Mouse (Mus musculus): ENCODE measurements around the gene Mtcl1.

Gene Mtcl1

DNA sequence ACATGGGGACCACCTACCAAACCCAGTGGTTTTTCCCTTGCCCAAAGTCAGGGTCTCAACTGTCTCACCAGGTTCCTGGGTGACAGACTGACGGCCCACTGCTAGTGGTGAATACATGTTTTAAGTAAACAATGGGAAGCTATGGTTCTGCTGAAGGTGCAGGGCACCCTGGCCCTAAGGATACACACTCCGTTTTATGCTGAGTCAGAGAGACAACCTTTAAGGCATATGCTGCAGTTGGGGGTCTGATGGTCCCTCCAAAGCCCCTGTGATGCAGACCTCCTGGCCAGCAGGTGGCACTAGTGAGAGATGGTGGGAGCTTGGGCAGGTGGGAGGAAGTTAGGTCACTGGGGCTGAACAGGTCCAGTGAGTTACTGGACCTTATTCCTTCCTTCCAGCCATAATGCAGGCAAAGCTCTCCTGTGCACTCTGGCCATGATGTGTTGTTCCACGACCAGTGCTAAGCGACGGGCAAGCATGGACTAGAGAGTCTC is 123.0 kb downstream of the Mtcl1 start:
- DNase-seq (ENCODE audit: low spot score in 2 of 2): no peak

DNA sequence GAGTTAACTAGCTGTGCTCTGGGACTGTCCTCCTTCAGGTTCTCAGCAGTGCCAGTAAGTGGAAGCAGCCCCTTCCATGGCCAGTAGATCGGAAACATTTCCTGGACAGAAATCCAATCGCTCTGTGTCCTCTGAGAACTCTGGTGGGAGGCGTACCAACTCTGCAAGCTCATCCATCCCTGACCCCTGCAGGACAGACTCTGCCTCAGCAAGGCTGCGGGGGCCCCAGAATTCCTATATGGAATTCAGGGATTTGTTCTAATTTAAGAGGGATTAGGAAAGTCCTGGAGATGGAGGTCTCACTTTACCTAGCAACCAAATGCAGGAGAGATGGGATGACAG is 123.4 kb downstream of the Mtcl1 start:
- no peak for DNase-seq (ENCODE audit: low spot score in 2 of 2)

DNA sequence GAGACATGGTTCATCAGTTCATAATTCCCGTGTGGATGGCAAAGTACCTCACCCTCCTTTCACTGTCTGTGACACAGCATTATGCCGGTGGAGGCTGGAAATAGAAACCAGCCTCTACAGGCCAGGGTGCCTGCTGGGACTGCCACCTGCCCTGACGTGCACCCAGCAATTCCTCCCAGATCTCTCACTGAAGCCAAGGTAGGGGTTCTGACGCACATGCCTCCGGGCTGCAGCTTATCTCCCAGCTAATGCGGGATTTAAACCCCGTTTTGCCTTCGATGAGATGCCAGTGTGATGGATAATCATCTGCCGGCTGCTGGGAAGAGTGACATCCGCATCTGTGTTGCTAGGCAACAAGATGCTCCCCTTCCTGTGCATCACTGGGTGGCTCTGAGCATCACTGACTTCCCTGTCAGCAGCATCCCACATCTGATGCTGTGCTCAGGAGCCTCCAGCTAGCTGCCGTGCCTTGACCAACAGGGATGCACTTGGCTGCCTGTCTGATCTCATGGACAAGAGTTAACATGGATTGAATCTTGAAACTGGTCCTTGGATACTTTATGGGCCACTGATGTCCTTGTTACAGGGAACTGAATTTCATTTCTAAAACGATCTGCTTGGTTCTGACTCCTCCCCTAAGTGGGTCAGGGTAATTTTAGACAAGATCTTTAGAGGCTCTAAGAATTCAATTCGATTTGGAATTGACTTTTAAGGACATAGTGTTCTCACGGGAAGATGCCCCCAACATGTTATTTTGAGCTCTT is 123.9 kb downstream of the Mtcl1 start:
- DNase-seq (ENCODE audit: low spot score in 2 of 2): no peak

DNA sequence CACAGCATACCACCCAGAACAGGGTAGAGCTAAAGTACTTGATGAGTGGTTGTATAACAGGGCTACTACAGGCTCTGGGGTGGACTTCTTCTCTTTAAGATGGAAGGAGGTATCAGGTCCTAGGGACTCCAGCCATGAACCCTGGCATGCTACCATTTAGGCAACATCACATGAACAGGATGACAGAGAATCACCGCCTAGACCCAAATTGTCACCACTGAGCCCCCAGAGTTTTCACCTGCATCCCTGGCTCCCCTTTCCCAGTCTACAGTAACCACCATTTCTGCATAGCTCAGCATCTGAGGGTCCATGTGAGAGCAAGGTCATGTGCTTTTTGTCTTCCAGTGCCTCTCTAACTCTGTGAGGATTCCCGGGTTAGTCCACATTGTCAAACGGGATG is 124.7 kb downstream of the Mtcl1 start:
- no peak for DNase-seq (ENCODE audit: low spot score in 2 of 2)

DNA sequence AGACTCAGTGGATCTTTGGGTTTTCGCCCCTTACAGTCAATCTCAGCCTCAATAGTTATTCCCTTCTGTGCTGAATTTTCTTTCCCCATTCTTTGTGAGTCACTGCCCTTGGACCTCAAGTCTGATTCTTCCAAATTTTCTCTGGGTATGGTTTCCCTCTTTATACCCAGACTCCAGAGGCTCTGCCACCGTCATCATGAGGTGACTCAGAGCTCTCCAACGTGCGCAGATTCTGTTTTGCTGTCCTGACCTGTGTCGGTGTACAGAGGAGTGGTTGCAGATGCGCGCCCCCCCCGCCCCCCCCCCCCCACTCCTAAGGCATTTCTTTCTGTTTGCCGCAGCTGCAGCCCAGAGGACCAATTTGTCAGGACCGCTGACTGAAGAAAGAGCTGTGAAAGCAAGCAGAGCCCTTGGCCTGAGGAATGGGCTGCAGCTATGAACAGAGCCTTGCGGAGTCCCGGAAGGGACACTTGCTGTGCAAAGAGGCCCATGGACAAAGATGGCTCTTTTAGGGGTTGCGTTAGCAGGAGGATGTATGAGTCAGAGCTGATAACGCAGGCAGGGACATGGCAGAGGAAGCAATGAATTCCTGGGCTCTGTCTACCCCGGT is 126.8 kb downstream of the Mtcl1 start:
- DNase-seq (ENCODE audit: low spot score in 2 of 2): no peak

DNA sequence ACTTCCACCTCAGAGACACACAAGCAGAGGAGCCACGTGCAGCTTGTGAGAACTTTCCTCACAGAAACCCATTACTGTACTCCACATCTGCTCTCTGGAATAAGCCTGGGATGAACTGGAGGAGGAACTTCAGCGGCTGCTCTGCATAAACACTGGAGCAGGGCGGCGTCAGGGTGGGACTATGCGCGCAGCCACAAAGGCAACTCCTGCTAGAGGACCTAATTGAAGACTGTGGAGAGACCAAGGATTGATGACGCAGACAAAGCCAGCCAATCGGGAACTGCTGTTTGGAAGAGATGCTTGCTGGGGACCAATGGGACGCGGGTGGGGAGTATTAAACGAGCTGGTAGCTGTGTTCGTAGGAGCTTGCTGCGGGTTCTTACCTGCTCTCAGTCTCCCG is 127.6 kb downstream of the Mtcl1 start:
- DNase-seq (ENCODE audit: low spot score in 2 of 2): no peak

DNA sequence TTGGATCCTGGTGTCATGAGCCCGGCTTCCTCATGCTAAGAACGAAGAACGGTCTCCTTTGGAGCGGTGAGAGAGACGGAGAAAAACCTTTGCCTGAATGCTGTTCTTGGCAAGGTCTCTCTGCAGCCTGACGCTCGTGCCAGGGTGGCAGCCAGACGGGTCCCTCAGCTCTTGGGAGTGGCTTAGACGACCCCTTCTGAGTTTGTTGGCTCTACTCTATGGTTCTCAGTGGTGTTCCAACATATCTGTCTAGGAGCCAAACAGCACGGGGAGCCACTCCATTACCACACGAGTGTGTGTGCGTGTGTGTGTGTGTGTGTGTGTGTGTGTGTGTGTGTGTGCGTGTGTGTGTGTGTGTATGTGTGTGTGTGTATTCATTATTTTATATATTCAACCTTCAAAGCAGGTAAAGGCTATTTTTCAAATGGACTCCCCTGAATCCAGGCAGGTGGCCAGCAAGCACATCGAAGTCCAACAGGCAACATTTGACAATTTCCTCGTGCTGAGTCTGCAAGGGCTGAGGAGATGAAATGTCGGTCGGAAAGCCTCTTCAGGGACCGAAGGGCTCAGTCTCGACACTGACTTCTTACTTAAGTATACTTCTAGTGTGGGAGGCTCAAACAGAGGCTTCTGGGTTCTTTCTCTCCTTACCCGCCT is 128.7 kb downstream of the Mtcl1 start:
- no peak for DNase-seq (ENCODE audit: low spot score in 2 of 2)

DNA sequence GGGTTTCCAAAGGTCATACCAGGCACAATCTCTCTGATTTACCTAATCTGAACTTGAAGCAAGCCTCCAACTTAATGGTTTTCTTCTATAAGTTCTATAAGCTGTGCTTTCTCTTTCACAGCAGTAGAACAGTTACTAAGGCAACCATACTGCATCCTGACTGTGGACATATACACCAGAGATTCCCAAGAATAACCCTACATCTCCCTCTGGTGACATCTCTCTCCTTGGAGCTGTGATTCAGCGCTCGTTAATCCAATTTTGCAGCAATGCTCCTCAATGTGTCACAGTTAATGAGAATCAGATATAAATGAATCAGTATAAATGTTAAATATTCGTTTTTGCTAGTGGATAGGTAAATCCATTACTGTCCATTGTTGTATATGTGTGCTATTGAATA is 131.5 kb downstream of the Mtcl1 start:
- no peak for DNase-seq (ENCODE audit: low spot score in 2 of 2)

DNA sequence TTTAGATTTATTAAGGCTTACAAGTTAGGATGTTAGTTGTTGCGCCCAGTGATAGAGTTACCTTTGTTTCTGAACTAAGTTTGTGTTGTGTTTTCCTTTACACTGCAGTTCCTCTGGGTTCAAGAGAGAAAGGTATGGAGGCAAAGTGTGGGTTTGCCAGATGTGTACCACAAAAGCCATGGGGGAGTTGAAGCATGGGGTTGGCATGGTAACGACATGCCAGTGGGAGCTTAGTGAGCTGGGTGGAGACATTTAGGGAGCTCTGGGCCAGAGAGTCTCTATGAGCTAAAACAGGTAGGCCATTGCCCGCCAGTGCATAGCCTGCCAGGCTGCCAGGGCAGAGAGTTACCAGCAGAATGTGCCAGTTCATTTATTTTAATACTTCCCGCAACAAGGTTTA is 132.0 kb downstream of the Mtcl1 start:
- no peak for DNase-seq (ENCODE audit: low spot score in 2 of 2)

DNA sequence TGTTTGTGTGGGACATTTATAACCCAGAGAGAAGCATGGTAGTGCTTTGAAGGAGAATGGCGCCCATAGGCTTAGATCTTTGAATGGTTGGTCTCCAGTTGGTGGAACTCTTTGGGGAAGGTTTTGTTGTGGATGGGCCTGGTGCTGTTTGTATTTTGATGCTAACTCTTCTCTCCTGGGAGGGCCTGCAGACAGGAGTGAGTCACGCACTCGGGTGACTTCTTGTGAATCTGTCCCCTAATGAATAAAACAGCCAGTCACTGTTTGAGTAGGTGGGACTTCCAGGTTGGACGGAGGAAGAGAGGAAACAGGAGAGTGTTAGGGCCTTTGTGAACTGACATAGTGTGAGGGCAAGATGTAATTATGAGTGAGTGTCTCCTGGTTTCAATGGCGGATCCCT is 132.4 kb downstream of the Mtcl1 start:
- no peak for DNase-seq (ENCODE audit: low spot score in 2 of 2)

DNA sequence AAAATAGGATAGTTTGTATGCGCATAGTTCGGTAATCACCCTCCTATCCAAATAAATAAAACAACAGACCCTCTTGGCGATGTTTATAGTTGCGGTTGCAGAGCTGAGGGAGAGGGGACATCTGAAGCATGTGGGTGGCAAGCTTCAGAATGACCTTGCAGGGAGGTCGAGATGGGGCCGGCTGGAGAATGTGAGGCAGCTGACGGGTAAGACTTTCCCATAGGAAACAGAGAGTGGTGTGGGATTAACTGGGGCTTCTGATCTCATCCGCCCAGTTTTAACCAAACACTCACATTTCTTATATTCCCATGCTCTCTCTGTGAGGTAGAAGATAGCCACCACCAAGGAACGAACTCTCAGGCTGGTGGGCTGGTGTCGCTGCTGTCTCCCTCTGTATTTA is 134.1 kb downstream of the Mtcl1 start:
- no peak for DNase-seq (ENCODE audit: low spot score in 2 of 2)

DNA sequence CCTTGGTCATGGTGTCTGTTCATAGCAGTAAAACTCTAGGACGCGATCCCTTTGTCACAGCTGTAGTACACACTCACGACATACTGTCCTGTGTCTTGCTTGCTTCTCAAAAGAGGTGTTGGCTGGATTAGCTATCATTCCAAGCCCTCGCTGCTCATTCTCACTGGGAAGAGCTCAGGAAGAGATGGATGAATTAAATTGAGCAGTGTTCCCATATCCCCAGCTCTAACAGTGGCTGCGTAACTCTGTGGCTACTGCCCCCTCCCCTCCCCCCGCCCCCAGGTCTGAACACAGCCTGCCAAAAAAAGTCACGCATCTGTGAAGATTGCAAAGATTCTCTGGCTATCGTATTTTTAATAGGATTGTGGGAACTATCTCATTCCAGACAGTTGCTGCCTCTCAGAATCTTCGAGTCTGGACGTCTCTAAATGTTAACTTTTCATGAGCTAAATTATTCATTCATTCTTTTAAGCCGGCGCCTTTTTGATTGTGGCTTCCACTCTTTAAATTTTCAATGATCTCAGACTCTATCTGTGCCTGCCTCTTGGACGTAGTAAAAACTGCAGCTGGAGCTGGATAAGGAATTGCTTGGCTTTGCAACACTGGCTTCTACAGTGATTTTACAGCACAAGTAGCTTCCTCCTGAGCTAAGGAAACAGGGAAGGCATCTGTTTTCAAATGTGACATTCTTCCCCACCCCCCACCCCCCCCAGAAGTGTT is 134.8 kb downstream of the Mtcl1 start:
- no peak for DNase-seq (ENCODE audit: low spot score in 2 of 2)

DNA sequence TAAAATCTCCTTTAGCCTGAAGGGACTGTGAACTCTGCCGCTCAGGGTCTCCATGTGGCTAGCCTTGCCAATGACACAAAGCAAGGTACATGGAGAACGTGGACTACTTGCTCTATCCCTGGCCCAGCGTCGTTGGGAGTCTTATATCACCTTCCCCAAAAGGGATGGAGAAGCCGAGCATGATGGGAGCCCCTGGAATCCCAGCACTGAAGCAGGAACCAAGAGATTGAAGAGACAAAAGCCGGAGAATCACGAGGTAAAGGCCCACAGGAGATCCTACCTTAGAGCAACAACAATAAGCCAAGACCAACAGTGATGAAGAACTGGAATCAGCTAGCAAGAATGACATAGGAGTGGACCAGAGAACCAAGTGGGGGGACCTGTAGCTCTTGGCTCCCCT is 147.6 kb downstream of the Mtcl1 start:
- DNase-seq (ENCODE audit: low spot score in 2 of 2): no peak

DNA sequence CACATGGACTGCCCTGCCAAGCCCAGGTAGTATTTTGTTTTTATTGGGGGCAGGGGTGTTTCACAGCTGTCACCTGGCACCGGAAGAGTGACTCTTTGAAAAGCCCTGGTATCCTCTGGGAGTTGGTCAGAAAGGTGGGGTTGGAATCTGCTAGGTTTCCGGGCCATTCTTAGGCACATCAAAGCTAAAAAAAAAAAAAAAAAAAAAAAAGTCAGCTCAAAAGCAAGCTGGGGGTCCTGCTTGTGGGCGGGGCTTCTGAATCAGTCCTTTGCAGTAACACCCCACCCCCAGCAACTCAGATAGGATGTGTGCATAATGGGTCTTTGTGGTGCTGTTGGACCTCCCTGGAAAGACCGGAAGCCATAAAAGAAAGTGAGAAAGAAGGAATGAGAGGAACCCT is 148.3 kb downstream of the Mtcl1 start:
- DNase-seq (ENCODE audit: low spot score in 2 of 2): no peak

DNA sequence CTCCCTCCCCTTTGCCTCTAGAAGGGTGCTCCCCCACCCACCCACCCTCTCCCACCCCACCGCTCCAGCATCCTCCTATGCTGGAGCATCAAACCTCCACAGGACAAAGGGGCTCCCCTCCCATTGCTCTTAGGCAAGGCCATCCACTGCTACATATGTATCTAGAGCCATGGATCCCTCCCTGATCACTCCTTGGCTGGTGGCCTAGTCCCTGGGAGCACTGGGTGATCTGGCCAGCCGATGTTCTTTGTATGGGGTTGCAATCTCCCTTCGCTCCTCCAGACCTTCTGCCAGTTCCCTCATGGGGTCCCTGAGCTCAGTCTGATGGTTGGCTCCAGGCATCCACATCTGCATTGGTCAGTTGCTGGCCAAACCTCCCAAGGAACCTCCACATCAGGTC is 151.8 kb downstream of the Mtcl1 start:
- no peak for DNase-seq (ENCODE audit: low spot score in 2 of 2)

DNA sequence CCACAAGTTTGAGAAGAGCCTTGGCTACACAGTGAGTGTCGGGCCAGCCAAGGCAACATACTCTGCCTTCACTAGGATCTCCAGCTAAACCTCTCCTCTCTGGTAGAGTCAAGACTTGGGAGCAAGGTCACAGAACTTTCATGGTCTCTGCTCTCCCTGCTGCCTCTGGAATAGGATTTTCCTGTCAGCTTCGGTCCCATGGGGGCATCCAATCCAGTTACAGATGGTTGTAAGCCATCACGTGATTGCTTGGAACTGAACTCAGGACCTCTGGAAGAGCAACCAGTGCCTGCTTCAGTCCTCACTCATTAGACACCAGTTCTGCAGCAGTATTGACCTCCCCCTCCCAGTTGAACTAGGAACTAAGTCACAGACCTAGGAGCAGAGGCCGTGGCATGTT is 156.0 kb downstream of the Mtcl1 start:
- no peak for DNase-seq (ENCODE audit: low spot score in 2 of 2)

DNA sequence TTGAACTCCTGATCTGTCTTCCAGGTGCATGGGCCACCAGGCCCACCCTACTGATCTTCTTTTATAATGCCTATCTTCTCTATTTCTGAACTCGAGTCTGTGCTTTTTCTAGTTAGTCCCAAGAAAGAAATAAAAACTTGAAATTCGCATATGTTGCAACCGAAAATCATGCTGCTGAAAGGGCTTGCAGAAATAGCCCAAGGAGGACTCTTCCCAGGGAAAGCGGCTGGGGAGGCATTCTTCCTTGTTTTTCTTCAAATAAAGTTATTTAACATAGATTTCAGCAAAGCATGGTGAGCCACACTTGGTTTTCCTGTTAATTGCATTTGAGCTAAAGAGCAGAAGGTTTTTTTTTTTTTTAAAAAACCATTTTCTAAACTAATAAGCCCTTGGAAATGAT is 159.7 kb downstream of the Mtcl1 start:
- DNase-seq (ENCODE audit: low spot score in 2 of 2): no peak
